Mouse (Mus musculus) heart, adult 2 months (tissue): ENCODE results near the gene Pmf1.

Source experiments
- CTCF ChIP-seq: fragments of 200-600 bp; IDR thresholded peaks from 2 replicates; pipeline ENCODE4 v1.8.1; 2022; ENCODE audit warnings: antibody characterized with exemption, mild to moderate bottlenecking, moderate library complexity
- POLR2A ChIP-seq: fragments of 200-500 bp; IDR thresholded peaks from 2 replicates; pipeline ENCODE4 v1.6.1; 2011; ENCODE audit warnings: mild to moderate bottlenecking, low read depth, low read length, control low read depth; ENCODE audit not compliant: insufficient read depth

- TF ChIP-seq POLR2A (no peak), CTCF (no peak)
Measured at GRCm38 (mm10) chr3:88437454-88437853, 27.3 kb upstream of the Pmf1 start.
